Mouse (Mus musculus): ENCODE results near the gene Rita1. TPM values are rescaled to one million over a fixed set of nuclear protein-coding genes. Genes with fewer than 3 reads are reported as not detected.

Gene Rita1
- polyA plus RNA-seq, 1 experiment from 2014 or later, result 20.1 TPM

- Histone ChIP-seq H3K9me3 (ENCODE audit: control insufficient read depth, low read length) (no peaks in the 10 kb centered on the region), H3K27me3 (ENCODE audit: control insufficient read depth, insufficient read depth, low read length) (no peaks in the 10 kb centered on the region), H3K4me3 (replicated peaks; ENCODE audit: low read length) (no peak overlapping the region), H3K36me3 (replicated peaks; ENCODE audit: control insufficient read depth, insufficient read depth) (peaks cover 34% of the 10 kb centered on the region), H3K4me2 (replicated peaks) (no peak overlapping the region), H3K9ac (no peak overlapping the region), H3K4me1 (replicated peaks; ENCODE audit: control insufficient read depth, insufficient read depth, low read length) (no peaks in the 10 kb centered on the region), H3K27ac (no peak overlapping the region)
- DNase-seq (ENCODE audit: low spot score) (no peak), ATAC-seq (ENCODE audit: low FRiP score) (no peak)
- 98% methylated on average over 5 of the region's 5 CpGs for WGBS
Measured at GRCm38 (mm10) chr5:120550673-120551072, 61.7 kb downstream of the Rita1 start.

- DNase-seq (ENCODE audit: low spot score) (no peak), ATAC-seq (ENCODE audit: low FRiP score) (no peak)
- no peaks in the 10 kb centered on the region for H3K9me3 ChIP-seq (ENCODE audit: control insufficient read depth, low read length)
- 90% methylated on average over 5 of the region's 5 CpGs for WGBS
- no peak overlapping the region for H3K9ac ChIP-seq
- H3K4me2 ChIP-seq (replicated peaks), result no peak overlapping the region
- no peak overlapping the region for H3K4me3 ChIP-seq (replicated peaks; ENCODE audit: low read length)
- peaks cover 30% of the 10 kb centered on the region for H3K36me3 ChIP-seq (replicated peaks; ENCODE audit: control insufficient read depth, insufficient read depth)
- H3K27ac ChIP-seq, result no peak overlapping the region
- no peaks in the 10 kb centered on the region for H3K27me3 ChIP-seq (ENCODE audit: control insufficient read depth, insufficient read depth, low read length)
- H3K4me1 ChIP-seq (replicated peaks; ENCODE audit: control insufficient read depth, insufficient read depth, low read length), result no peaks in the 10 kb centered on the region
Measured at GRCm38 (mm10) chr5:120550137-120550536, 62.3 kb downstream of the Rita1 start.

GRCm38 (mm10) chr5:120548236-120548850, 64.0 kb downstream of the Rita1 start:
- H3K4me2 ChIP-seq (replicated peaks), result no peak overlapping the region
- no peaks in the 10 kb centered on the region for H3K4me1 ChIP-seq (replicated peaks; ENCODE audit: control insufficient read depth, insufficient read depth, low read length)
- H3K36me3 ChIP-seq (replicated peaks; ENCODE audit: control insufficient read depth, insufficient read depth), result peaks cover 22% of the 10 kb centered on the region
- no peaks in the 10 kb centered on the region for H3K9me3 ChIP-seq (ENCODE audit: control insufficient read depth, low read length)
- no peak overlapping the region for H3K4me3 ChIP-seq (replicated peaks; ENCODE audit: low read length)
- no peaks in the 10 kb centered on the region for H3K27me3 ChIP-seq (ENCODE audit: control insufficient read depth, insufficient read depth, low read length)
- ATAC-seq (ENCODE audit: low FRiP score), result no peak
- DNase-seq (ENCODE audit: low spot score), result no peak
- 77% methylated on average over 11 of the region's 11 CpGs for WGBS
- H3K27ac ChIP-seq, result no peak overlapping the region
- no peak overlapping the region for H3K9ac ChIP-seq

Other genes starting within 250 kb of the Rita1 start
- gene Lhx5, start 180.9 kb downstream of the Rita1 start, polyA plus RNA-seq (2014; fragmentation: Nextera tagmentation; extraction: Ambion mirVana), result 20.4 and 23.1 TPM in 2 replicates
- 6.1 and 7.7 TPM in 2 replicates for gene Sdsl, start 139.8 kb downstream of the Rita1 start, polyA plus RNA-seq (2014; fragmentation: Nextera tagmentation; extraction: Ambion mirVana)
- gene Sds, start 136.1 kb downstream of the Rita1 start, polyA plus RNA-seq (2014; fragmentation: Nextera tagmentation; extraction: Ambion mirVana), result not detected in 2 replicates
- gene Plbd2, start 109.0 kb downstream of the Rita1 start, polyA plus RNA-seq (2014; fragmentation: Nextera tagmentation; extraction: Ambion mirVana), result 26.8 and 28.8 TPM in 2 replicates
- 1.3 and 1.4 TPM in 2 replicates for gene Slc8b1, start 101.4 kb downstream of the Rita1 start, polyA plus RNA-seq (2014; fragmentation: Nextera tagmentation; extraction: Ambion mirVana)
- gene Tpcn1, start 23.9 kb downstream of the Rita1 start, polyA plus RNA-seq (2014; fragmentation: Nextera tagmentation; extraction: Ambion mirVana), result 13.4 and 15.7 TPM in 2 replicates
- 1.5 and 1.9 TPM in 2 replicates for gene Iqcd, start 23.6 kb downstream of the Rita1 start, polyA plus RNA-seq (2014; fragmentation: Nextera tagmentation; extraction: Ambion mirVana)
- gene Ddx54, start 150 bp upstream of the Rita1 start, polyA plus RNA-seq (2014; fragmentation: Nextera tagmentation; extraction: Ambion mirVana), result 27.8 and 29.8 TPM in 2 replicates
- 0.53 and 1.1 TPM in 2 replicates for gene Cfap73, start 21.6 kb upstream of the Rita1 start, polyA plus RNA-seq (2014; fragmentation: Nextera tagmentation; extraction: Ambion mirVana)
- 0.31 and 0.74 TPM in 2 replicates for gene Rasal1, start 36.2 kb upstream of the Rita1 start, polyA plus RNA-seq (2014; fragmentation: Nextera tagmentation; extraction: Ambion mirVana)
- gene Dtx1, start 99.3 kb upstream of the Rita1 start, polyA plus RNA-seq (2014; fragmentation: Nextera tagmentation; extraction: Ambion mirVana), result 53.9 and 64.1 TPM in 2 replicates
- 0.16 and 0.32 TPM in 2 replicates for gene Oas2, start 137.3 kb upstream of the Rita1 start, polyA plus RNA-seq (2014; fragmentation: Nextera tagmentation; extraction: Ambion mirVana)
- 0.46 and 0.95 TPM in 2 replicates for gene Oas3, start 165.1 kb upstream of the Rita1 start, polyA plus RNA-seq (2014; fragmentation: Nextera tagmentation; extraction: Ambion mirVana)
- 0.24 and 0.35 TPM in 2 replicates for gene Oas1e, start 182.9 kb upstream of the Rita1 start, polyA plus RNA-seq (2014; fragmentation: Nextera tagmentation; extraction: Ambion mirVana)
- 0.40 and 0.64 TPM in 2 replicates for gene Oas1c, start 199.9 kb upstream of the Rita1 start, polyA plus RNA-seq (2014; fragmentation: Nextera tagmentation; extraction: Ambion mirVana)
- not detected in 2 replicates for gene Oas1f, start 234.8 kb upstream of the Rita1 start, polyA plus RNA-seq (2014; fragmentation: Nextera tagmentation; extraction: Ambion mirVana)
- not detected in 2 replicates for gene Oas1h, start 248.8 kb upstream of the Rita1 start, polyA plus RNA-seq (2014; fragmentation: Nextera tagmentation; extraction: Ambion mirVana)

Data from hindbrain, embryonic 14.5 days (tissue).